Mouse (Mus musculus) stomach, embryonic 14.5 days (tissue): Measurements from ENCODE around the gene Ralgapa2. TPM values are rescaled to one million over a fixed set of nuclear protein-coding genes. Genes with fewer than 3 reads are reported as not detected.
A peak's percentile ranks its signal among the peaks of the same experiment; 100 is the strongest.

ENCODE experiments used
- ATAC-seq: fragments of 200-750 bp; cut with Nextera tagmentation; 2 replicates; pipeline ENCODE4 v1.8.0; 2017; ENCODE audit warnings: low read depth, moderate TSS enrichment; ENCODE audit not compliant: insufficient number of reproducible peaks, insufficient read depth, low FRiP score
- H3K27ac ChIP-seq: fragments of 300-500 bp; sonication (generic); 2 replicates; pipeline ENCODE4 v1.5.1; 2014; ENCODE audit warnings: mild to moderate bottlenecking, low read length, moderate library complexity, mixed read lengths
- H3K27me3 ChIP-seq: fragments of 300-500 bp; sonication (generic); 2 replicates; pipeline ENCODE4 v1.6.1; 2014; ENCODE audit warnings: low read length, control low read depth, mixed read lengths; ENCODE audit not compliant: control insufficient read depth, insufficient read depth
- H3K36me3 ChIP-seq: fragments of 300-500 bp; sonication (generic); 2 replicates; pipeline ENCODE4 v1.6.1; 2014; ENCODE audit warnings: mild to moderate bottlenecking, control low read depth, low read length, moderate library complexity, mixed read lengths; ENCODE audit not compliant: control insufficient read depth, insufficient read depth
- H3K4me1 ChIP-seq: fragments of 300-500 bp; sonication (generic); 2 replicates; pipeline ENCODE4 v1.6.1; 2014; ENCODE audit warnings: low read length, control low read depth, mixed read lengths; ENCODE audit not compliant: control insufficient read depth, insufficient read depth
- H3K4me2 ChIP-seq: fragments of 300-500 bp; sonication (generic); replicated peaks from 2 replicates; pipeline ENCODE4 v1.6.1; 2014; ENCODE audit warnings: low read depth, low read length, control low read depth
- H3K4me3 ChIP-seq: fragments of 300-500 bp; sonication (generic); 2 replicates; pipeline ENCODE4 v1.5.1; 2014; ENCODE audit warnings: low read depth, low read length, control low read depth
- H3K9ac ChIP-seq: fragments of 300-500 bp; sonication (generic); replicated peaks from 2 replicates; pipeline ENCODE4 v1.6.1; 2014; ENCODE audit warnings: low read depth, mild to moderate bottlenecking, control low read depth, low read length, moderate library complexity, mixed read lengths
- H3K9me3 ChIP-seq: fragments of 300-500 bp; sonication (generic); 2 replicates; pipeline ENCODE4 v1.6.1; 2016; ENCODE audit warnings: low read depth, low read length, control low read depth; ENCODE audit not compliant: control insufficient read depth
- WGBS: fragments of 180-500 bp; shearing (Covaris S2); extraction: QIAGEN DNeasy Blood & Tissue Kit; methylation state at CpG from one replicate; pipeline ENCODE4 v1.1.7; 2014; 5-methylcytosine and 5-hydroxymethylcytosine counted together
- polyA plus RNA-seq: library from polyadenylated mRNA; unstranded; fragments of >200 nt; fragmentation: Nextera tagmentation; extraction: Ambion mirVana; gene quantifications from 2 replicates; pipeline ENCODE4 v1.2.1, GENCODE M21; 2014

The Ralgapa2 gene
- polyA plus RNA-seq, 1 experiment from 2014 or later = 13.8 TPM

DNA sequence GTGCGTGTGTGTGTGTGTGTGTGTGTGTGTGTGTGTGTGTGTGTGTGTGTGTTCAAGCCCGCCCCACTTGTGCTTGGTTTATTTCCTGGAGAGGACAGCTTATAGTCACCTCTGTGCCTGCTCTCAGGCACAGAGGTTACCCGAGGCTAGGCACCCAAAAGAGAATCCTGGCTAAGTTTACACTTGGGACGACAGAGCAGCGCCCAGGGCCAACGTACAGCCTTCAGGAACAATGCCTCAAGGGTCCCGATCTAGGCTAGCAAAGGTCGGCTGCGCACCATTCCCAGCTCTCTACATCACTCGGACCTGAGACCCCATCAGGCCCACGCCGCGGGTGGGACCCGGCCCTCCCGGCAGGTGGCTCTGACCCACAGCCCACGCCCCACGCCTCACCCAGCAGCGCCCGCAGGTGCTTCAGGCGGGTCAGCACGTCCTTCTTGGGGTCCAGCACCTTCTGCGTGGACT lies 711 bp downstream of the Ralgapa2 start:
- Histone ChIP-seq H3K4me1 (no peaks in the 10 kb centered on the region), H3K36me3 (no peaks in the 10 kb centered on the region), H3K9me3 (no peaks in the 10 kb centered on the region), H3K9ac (peak overlapping the region; percentile 83), H3K4me2 (peak overlapping the region; percentile 78), H3K27me3 (no peaks in the 10 kb centered on the region), H3K4me3 (peak overlapping the region; percentile 80), H3K27ac (0 out of 2 replicates have a peak overlapping the region, but pooled peaks have one; percentile 27)
- WGBS = under 1% methylated on average over 22 of the region's 22 CpGs
- no peak; the same call in 1 of the 2 replicates for ATAC-seq

DNA sequence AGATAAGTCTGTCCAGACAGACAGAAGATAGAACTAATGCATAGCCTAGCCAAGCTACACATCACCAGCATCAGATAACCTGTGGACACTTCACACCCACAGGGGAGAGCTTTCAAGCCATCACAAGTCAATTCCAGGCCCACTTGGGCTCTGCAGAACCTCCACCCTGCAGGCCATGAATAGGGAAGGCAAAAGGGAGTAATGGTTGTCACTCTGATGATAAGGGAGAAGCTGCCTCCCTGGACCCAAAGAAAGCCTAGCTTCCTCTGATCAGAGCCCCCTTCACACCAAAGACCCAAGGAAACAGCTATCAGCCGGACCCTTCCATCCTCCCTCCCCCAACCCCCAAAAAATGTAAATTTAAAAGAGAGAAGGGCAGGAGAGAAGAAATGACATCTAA lies 1.4 kb downstream of the Ralgapa2 start:
- H3K27ac ChIP-seq = no peak overlapping the region
- no peak for ATAC-seq
- WGBS = 26% methylated on average over 1 of the region's 1 CpGs
- H3K9me3 ChIP-seq = no peaks in the 10 kb centered on the region
- H3K4me1 ChIP-seq = no peaks in the 10 kb centered on the region
- peak overlapping the region; percentile 78 for H3K4me2 ChIP-seq
- no peak overlapping the region for H3K9ac ChIP-seq
- H3K27me3 ChIP-seq = no peaks in the 10 kb centered on the region
- no peaks in the 10 kb centered on the region for H3K36me3 ChIP-seq
- peak overlapping the region; percentile 80; the same call in 1 of the 2 replicates for H3K4me3 ChIP-seq

GRCm38 (mm10) chr2:146502578-146503311 lies 9.4 kb downstream of the Ralgapa2 start:
- ATAC-seq = 0 out of 2 replicates have a peak, but pooled peaks have one; percentile 30
- peaks cover 3% of the 10 kb centered on the region; the same call in 1 of the 2 replicates for H3K4me1 ChIP-seq

DNA sequence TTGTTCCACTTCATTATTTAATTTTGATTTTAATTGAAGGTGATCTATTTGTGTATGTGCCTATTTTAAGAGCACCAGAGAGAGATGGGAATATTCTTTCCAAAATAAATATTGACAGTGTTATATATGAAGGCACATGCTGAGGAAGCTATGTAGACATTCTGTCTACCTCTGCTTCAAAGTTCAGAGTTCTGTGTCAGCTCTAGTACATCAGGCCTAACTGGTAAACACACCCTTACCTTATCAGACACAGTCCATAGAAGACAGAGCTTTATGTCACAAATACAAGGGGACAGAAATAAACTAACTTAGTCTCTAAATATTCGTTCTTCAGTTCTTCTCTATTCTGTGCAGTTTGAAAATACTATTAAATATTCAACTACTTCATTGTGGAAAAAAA lies 12.1 kb downstream of the Ralgapa2 start:
- H3K27me3 ChIP-seq = no peaks in the 10 kb centered on the region
- H3K9ac ChIP-seq = no peak overlapping the region
- no peaks in the 10 kb centered on the region for H3K36me3 ChIP-seq
- peaks cover 3% of the 10 kb centered on the region; the same call in 1 of the 2 replicates for H3K4me1 ChIP-seq
- H3K27ac ChIP-seq = no peak overlapping the region
- H3K4me3 ChIP-seq = no peak overlapping the region
- no peaks in the 10 kb centered on the region for H3K9me3 ChIP-seq
- no peak for ATAC-seq
- H3K4me2 ChIP-seq = no peak overlapping the region
- 86% methylated on average over 1 of the region's 1 CpGs for WGBS

More at GRCm38 (mm10) chr2:146502578-146503311, 9.4 kb downstream of the Ralgapa2 start:
- no peaks in the 10 kb centered on the region for H3K36me3 ChIP-seq
- H3K4me3 ChIP-seq = no peak overlapping the region
- no peak overlapping the region for H3K9ac ChIP-seq
- H3K9me3 ChIP-seq = no peaks in the 10 kb centered on the region
- WGBS = 66% methylated on average over 9 of the region's 9 CpGs
- no peak overlapping the region for H3K27ac ChIP-seq
- no peaks in the 10 kb centered on the region for H3K27me3 ChIP-seq
- H3K4me2 ChIP-seq = no peak overlapping the region

- H3K27ac ChIP-seq = no peak overlapping the region
- 79% methylated on average over 1 of the region's 1 CpGs for WGBS
- H3K9me3 ChIP-seq = no peaks in the 10 kb centered on the region
- ATAC-seq = no peak
- no peak overlapping the region for H3K9ac ChIP-seq
- H3K36me3 ChIP-seq = no peaks in the 10 kb centered on the region
- H3K4me2 ChIP-seq = no peak overlapping the region
- H3K27me3 ChIP-seq = no peaks in the 10 kb centered on the region
- H3K4me3 ChIP-seq = no peak overlapping the region
- peaks cover 3% of the 10 kb centered on the region; the same call in 1 of the 2 replicates for H3K4me1 ChIP-seq
Measured at GRCm38 (mm10) chr2:146499111-146499510, 13.0 kb downstream of the Ralgapa2 start.

DNA sequence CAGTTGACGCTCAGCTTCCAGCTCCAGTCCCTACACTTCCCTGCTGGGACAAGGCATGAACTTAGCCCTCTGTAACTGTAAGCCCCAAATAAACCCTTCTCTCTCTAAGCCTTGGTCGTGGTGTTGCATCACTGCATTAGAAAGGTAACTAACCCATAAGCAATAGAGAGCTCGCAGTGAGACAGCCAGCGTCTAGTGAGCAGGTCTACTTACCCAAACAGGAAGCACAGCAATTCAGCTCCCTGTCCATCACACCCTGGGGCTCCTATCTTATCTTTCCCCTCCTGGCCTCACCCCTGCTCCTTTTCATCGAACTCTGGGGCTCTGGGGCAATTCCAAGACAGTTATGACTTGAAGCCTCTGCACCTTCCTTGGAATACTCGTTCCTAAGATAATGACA lies 13.8 kb downstream of the Ralgapa2 start:
- no peak overlapping the region for H3K4me2 ChIP-seq
- H3K36me3 ChIP-seq = no peaks in the 10 kb centered on the region
- ATAC-seq = no peak
- WGBS = 60% methylated on average over 6 of the region's 6 CpGs
- no peaks in the 10 kb centered on the region for H3K27me3 ChIP-seq
- H3K9me3 ChIP-seq = no peaks in the 10 kb centered on the region
- peaks cover 3% of the 10 kb centered on the region; the same call in 1 of the 2 replicates for H3K4me1 ChIP-seq
- no peak overlapping the region for H3K4me3 ChIP-seq
- H3K27ac ChIP-seq = no peak overlapping the region
- H3K9ac ChIP-seq = no peak overlapping the region

GRCm38 (mm10) chr2:146496995-146497394 lies 15.1 kb downstream of the Ralgapa2 start:
- Histone ChIP-seq H3K4me1 (no peaks in the 10 kb centered on the region), H3K9ac (no peak overlapping the region), H3K27ac (no peak overlapping the region), H3K27me3 (no peaks in the 10 kb centered on the region), H3K36me3 (no peaks in the 10 kb centered on the region), H3K9me3 (no peaks in the 10 kb centered on the region), H3K4me3 (no peak overlapping the region), H3K4me2 (no peak overlapping the region)
- WGBS = 28% methylated on average over 1 of the region's 1 CpGs
- no peak for ATAC-seq

DNA sequence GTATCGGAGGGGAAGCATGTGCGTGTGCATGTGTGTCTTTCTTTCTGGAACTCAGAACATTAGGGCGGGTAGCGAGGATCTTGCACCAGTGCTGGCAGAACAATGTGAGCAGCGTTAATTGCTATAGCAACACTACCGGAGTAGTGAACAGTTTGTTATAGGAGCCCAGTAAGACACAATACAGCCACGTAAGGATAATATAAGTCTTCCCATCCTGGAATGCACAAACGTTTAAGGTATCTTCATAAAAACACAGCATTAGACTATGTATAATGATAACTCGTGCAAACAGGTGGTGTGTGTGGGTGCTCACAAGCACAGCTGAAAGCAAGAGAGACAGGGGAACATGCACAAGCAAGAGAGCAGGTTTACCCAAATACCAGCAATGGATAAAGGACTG lies 16.4 kb downstream of the Ralgapa2 start:
- H3K4me3 ChIP-seq = no peak overlapping the region
- H3K9ac ChIP-seq = no peak overlapping the region
- no peak overlapping the region for H3K4me2 ChIP-seq
- H3K4me1 ChIP-seq = no peaks in the 10 kb centered on the region
- H3K27me3 ChIP-seq = no peaks in the 10 kb centered on the region
- no peaks in the 10 kb centered on the region for H3K36me3 ChIP-seq
- no peak for ATAC-seq
- no peak overlapping the region for H3K27ac ChIP-seq
- no peaks in the 10 kb centered on the region for H3K9me3 ChIP-seq
- WGBS = 84% methylated on average over 9 of the region's 9 CpGs
